Mouse (Mus musculus) kidney, embryonic 15.5 days (tissue): ENCODE measurements around the gene Msh6. TPM values are rescaled to one million over a fixed set of nuclear protein-coding genes. Genes with fewer than 3 reads are reported as not detected.
A peak's percentile ranks its signal among the peaks of the same experiment; 100 is the strongest.
"Not testable (repeated sequence)": the region's sequence is repeated elsewhere in the genome, so short reads cannot be mapped to it uniquely, and the experiment has no call there.

ENCODE experiments used
- ATAC-seq: fragments of 200-750 bp; cut with Nextera tagmentation; replicated peaks from 2 replicates; pipeline ENCODE4 v1.8.0; 2017; ENCODE audit warnings: moderate TSS enrichment; ENCODE audit not compliant: low FRiP score
- H3K27ac ChIP-seq: fragments of 300-500 bp; sonication (generic); 2 replicates; pipeline ENCODE4 v1.5.1; 2015; ENCODE audit warnings: mild to moderate bottlenecking, inconsistent platforms
- H3K27me3 ChIP-seq: fragments of 300-500 bp; sonication (generic); 2 replicates; pipeline ENCODE4 v1.6.1; 2015; ENCODE audit warnings: inconsistent platforms
- H3K36me3 ChIP-seq: fragments of 300-500 bp; sonication (generic); 2 replicates; pipeline ENCODE4 v1.6.1; 2015; ENCODE audit warnings: inconsistent platforms
- H3K4me1 ChIP-seq: fragments of 300-500 bp; sonication (generic); 2 replicates; pipeline ENCODE4 v1.6.1; 2015; ENCODE audit warnings: inconsistent platforms
- H3K4me2 ChIP-seq: fragments of 300-500 bp; sonication (generic); 2 replicates; pipeline ENCODE4 v1.6.1; 2015; ENCODE audit warnings: moderate library complexity, mild to moderate bottlenecking, inconsistent platforms
- H3K4me3 ChIP-seq: fragments of 300-500 bp; sonication (generic); replicated peaks from 2 replicates; pipeline ENCODE4 v1.5.1; 2015; ENCODE audit warnings: mild to moderate bottlenecking, inconsistent platforms
- H3K9ac ChIP-seq: fragments of 300-500 bp; sonication (generic); 2 replicates; pipeline ENCODE4 v1.6.1; 2015; ENCODE audit warnings: mild to moderate bottlenecking, inconsistent platforms
- H3K9me3 ChIP-seq: fragments of 300-500 bp; sonication (generic); replicated peaks from 2 replicates; pipeline ENCODE4 v1.6.1; 2016; ENCODE audit warnings: inconsistent platforms
- WGBS: fragments of 180-500 bp; shearing (Covaris S2); methylation state at CpG from one replicate; pipeline ENCODE4 v1.1.7; 2015; ENCODE audit warnings: mixed read lengths; 5-methylcytosine and 5-hydroxymethylcytosine counted together
- polyA plus RNA-seq: library from polyadenylated mRNA; unstranded; fragments of >200 nt; fragmentation: Nextera tagmentation; extraction: Ambion mirVana; gene quantifications from 2 replicates; pipeline ENCODE4 v1.2.1, GENCODE M21; 2015

The Msh6 gene
- polyA plus RNA-seq: 59.4 and 61.5 TPM in 2 replicates

GRCm38 (mm10) chr17:87974629-87975228 is at the start of gene Msh6:
Gene Msh6 (plus strand): TSS chr17:87975062.
- Histone ChIP-seq H3K9me3 (no peaks in the 10 kb centered on the region), H3K27me3 (no peaks in the 10 kb centered on the region), H3K4me3 (peak within 1 kb of the TSS; percentile 98), H3K4me2 (peak within 1 kb of the TSS; percentile 84), H3K27ac (peak within 1 kb of the TSS; percentile 95), H3K4me1 (peaks cover 37% of the 10 kb centered on the region), H3K36me3 (peaks cover 12% of the 10 kb centered on the region), H3K9ac (peak within 1 kb of the TSS; percentile 94)
- peak; percentile 98 for ATAC-seq
- WGBS: under 1% methylated on average over 63 of the region's 63 CpGs

- Histone ChIP-seq H3K36me3 (no peaks in the 10 kb centered on the region), H3K4me2 (no peak overlapping the region), H3K27ac (no peak overlapping the region), H3K4me1 (no peaks in the 10 kb centered on the region), H3K4me3 (no peak overlapping the region), H3K9ac (no peak overlapping the region), H3K9me3 (no peaks in the 10 kb centered on the region), H3K27me3 (no peaks in the 10 kb centered on the region)
- 89% methylated on average over 10 of the region's 10 CpGs for WGBS
- no peak for ATAC-seq
Measured at GRCm38 (mm10) chr17:87934326-87934725, 40.5 kb upstream of the Msh6 start.

DNA sequence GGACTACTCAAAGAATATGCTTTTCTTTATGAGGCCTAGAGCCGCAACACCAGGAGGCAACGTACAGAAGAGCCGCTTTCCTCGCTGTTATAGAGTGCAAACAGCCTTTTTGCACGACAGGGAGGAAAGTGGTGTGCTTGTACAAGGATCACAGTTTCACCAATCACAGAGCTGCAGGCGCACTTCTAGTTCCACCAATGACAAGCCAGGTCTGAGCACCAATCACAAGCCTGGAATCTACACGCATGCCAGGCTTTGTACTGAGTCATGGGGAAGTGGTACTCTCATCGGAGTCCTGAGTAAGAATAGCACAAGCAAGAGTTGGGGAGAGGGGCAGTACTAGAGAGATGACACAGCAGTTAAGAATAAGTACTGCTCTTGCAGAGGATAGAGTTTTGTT is 40.1 kb upstream of the Msh6 start:
- Histone ChIP-seq H3K4me3 (no peak overlapping the region), H3K27me3 (no peaks in the 10 kb centered on the region), H3K36me3 (no peaks in the 10 kb centered on the region), H3K9ac (no peak overlapping the region), H3K27ac (no peak overlapping the region), H3K9me3 (no peaks in the 10 kb centered on the region), H3K4me2 (no peak overlapping the region), H3K4me1 (no peaks in the 10 kb centered on the region)
- no peak for ATAC-seq
- 88% methylated on average over 8 of the region's 8 CpGs for WGBS

DNA sequence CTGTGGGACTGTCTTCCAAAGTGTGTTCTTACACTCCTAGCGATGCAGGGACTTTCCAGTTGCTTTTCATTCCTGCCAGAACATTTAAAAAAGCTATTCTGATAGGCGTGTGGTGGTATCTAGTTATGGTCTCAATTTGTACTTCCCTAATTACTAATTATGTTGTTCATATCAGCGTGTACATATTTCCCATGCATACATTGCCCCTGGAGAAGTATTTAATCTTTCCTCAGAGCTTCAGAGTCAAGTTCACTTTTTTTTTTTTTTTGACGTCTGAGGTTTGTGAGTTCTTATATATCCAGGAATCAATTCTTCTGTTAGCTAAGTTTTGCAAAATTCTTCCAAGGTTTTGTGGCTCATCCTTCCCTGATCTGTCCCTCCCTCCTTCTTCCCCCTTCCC is 38.7 kb upstream of the Msh6 start:
- no peak for ATAC-seq
- no peak overlapping the region for H3K4me3 ChIP-seq
- H3K36me3 ChIP-seq: no peaks in the 10 kb centered on the region
- no peaks in the 10 kb centered on the region for H3K27me3 ChIP-seq
- WGBS: 81% methylated on average over 4 of the region's 4 CpGs
- no peaks in the 10 kb centered on the region for H3K9me3 ChIP-seq
- H3K9ac ChIP-seq: no peak overlapping the region
- no peaks in the 10 kb centered on the region for H3K4me1 ChIP-seq
- no peak overlapping the region for H3K4me2 ChIP-seq
- no peak overlapping the region for H3K27ac ChIP-seq

- H3K4me3 ChIP-seq: no peak overlapping the region
- H3K4me1 ChIP-seq: no peaks in the 10 kb centered on the region
- no peaks in the 10 kb centered on the region for H3K27me3 ChIP-seq
- 41% methylated on average over 16 of the region's 16 CpGs for WGBS
- H3K27ac ChIP-seq: no peak overlapping the region
- H3K9me3 ChIP-seq: no peaks in the 10 kb centered on the region
- no peaks in the 10 kb centered on the region for H3K36me3 ChIP-seq
- no peak overlapping the region for H3K9ac ChIP-seq
- H3K4me2 ChIP-seq: no peak overlapping the region
- peak; percentile 61 for ATAC-seq
Measured at GRCm38 (mm10) chr17:87948965-87949584, 25.8 kb upstream of the Msh6 start.

GRCm38 (mm10) chr17:87954618-87955124 is 20.2 kb upstream of the Msh6 start:
- H3K9me3 ChIP-seq, ATAC-seq: not testable (repeated sequence)
- WGBS: 90% methylated on average over 13 of the region's 13 CpGs

DNA sequence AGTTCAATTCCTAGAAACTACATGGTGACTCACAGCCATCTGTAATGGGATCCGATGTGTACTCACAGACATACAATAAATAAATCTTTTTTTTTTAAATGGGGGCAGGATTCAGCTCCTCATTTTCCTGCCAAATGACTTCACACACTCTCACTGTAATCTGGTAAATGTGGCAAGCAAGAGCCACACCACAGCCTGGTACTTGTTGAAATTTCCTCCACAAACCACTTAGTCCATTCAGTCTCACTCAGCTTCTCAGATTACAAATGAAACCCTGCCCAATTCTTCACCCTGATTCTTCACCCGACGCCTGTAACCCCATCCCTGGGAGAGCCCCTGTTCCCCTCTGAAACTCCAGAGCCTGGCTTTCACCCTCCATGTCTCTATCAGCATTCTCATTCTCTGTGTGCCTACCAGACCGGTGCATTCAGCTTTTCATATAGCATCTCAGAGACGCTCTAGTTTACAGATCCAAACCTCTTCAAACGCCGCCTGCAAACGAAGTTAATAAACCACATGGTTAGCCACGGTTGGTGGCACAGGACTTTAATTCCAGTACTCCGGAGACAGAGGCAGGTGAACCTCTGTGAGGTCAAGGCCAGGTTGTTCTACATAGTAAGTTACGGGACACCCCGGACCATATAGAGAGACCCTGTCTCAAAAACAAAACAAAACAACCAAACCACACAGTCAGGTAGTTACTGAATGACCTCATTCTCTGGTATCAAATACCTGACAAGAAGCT is 17.6 kb upstream of the Msh6 start:
- H3K36me3 ChIP-seq: no peaks in the 10 kb centered on the region
- H3K4me1 ChIP-seq: 0 out of 2 replicates have a peak, but pooled peaks cover 6% of the 10 kb centered on the region
- WGBS: 54% methylated on average over 12 of the region's 12 CpGs
- H3K27me3 ChIP-seq: no peaks in the 10 kb centered on the region
- H3K4me3 ChIP-seq: no peak overlapping the region
- H3K9ac ChIP-seq: no peak overlapping the region
- 0 out of 2 replicates have a peak overlapping the region, but pooled peaks have one; percentile 18 for H3K4me2 ChIP-seq
- no peaks in the 10 kb centered on the region for H3K9me3 ChIP-seq
- ATAC-seq: peak; percentile 87
- H3K27ac ChIP-seq: peak overlapping the region; percentile 61

More at GRCm38 (mm10) chr17:87954618-87955124, 20.2 kb upstream of the Msh6 start:
- not testable (repeated sequence) for H3K4me3 ChIP-seq, H3K27ac ChIP-seq, H3K36me3 ChIP-seq, H3K4me2 ChIP-seq, H3K4me1 ChIP-seq, H3K9ac ChIP-seq, H3K27me3 ChIP-seq

DNA sequence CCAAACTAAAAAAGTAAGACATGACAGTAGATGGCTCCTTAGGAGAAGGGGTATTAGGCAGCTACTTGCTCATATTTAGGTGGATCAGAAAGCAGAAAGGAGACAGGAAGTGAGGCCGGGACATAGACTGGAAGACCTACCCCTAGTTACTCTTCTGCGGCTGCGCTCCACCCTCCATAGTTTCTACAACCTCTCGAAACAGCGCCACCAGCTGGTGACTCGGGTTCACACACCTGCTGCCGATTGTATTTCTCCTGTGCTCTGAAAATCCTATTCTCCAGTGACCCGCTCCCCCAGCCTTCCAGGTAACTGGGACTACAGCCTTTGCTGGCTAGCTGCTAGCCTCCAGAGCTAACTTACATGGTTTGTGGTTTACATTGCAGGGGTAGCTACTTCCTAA is 16.6 kb upstream of the Msh6 start:
- ATAC-seq: no peak
- Histone ChIP-seq H3K4me3 (no peak overlapping the region), H3K36me3 (no peaks in the 10 kb centered on the region), H3K4me1 (0 out of 2 replicates have a peak, but pooled peaks cover 6% of the 10 kb centered on the region), H3K9ac (no peak overlapping the region), H3K27me3 (no peaks in the 10 kb centered on the region), H3K4me2 (no peak overlapping the region), H3K27ac (peak overlapping the region; percentile 61), H3K9me3 (no peaks in the 10 kb centered on the region)
- 67% methylated on average over 8 of the region's 8 CpGs for WGBS

GRCm38 (mm10) chr17:87959406-87959805 is 15.5 kb upstream of the Msh6 start:
- not testable (repeated sequence) for H3K27ac ChIP-seq, H3K4me2 ChIP-seq, H3K27me3 ChIP-seq, H3K4me1 ChIP-seq, ATAC-seq, H3K4me3 ChIP-seq, H3K36me3 ChIP-seq, H3K9me3 ChIP-seq, H3K9ac ChIP-seq
- 90% methylated on average over 11 of the region's 11 CpGs for WGBS

- not testable (repeated sequence) for ATAC-seq, H3K27ac ChIP-seq, H3K4me3 ChIP-seq, H3K4me1 ChIP-seq, H3K27me3 ChIP-seq, H3K4me2 ChIP-seq, H3K9ac ChIP-seq, H3K9me3 ChIP-seq, H3K36me3 ChIP-seq
- 63% methylated on average over 5 of the region's 5 CpGs for WGBS
Measured at GRCm38 (mm10) chr17:87959931-87960330, 14.9 kb upstream of the Msh6 start.

- WGBS: 92% methylated on average over 13 of the region's 14 CpGs
- H3K4me1 ChIP-seq: no peaks in the 10 kb centered on the region
- no peak overlapping the region for H3K27ac ChIP-seq
- no peak overlapping the region for H3K4me3 ChIP-seq
- no peaks in the 10 kb centered on the region for H3K36me3 ChIP-seq
- no peaks in the 10 kb centered on the region for H3K27me3 ChIP-seq
- no peak overlapping the region for H3K9ac ChIP-seq
- no peak overlapping the region for H3K4me2 ChIP-seq
- ATAC-seq: no peak
- no peaks in the 10 kb centered on the region for H3K9me3 ChIP-seq
Measured at GRCm38 (mm10) chr17:87963081-87964075, 11.5 kb upstream of the Msh6 start.
